Mouse (Mus musculus) G1E (cell line): Measurements from ENCODE around the gene Brsk2. TPM values are rescaled to one million over a fixed set of nuclear protein-coding genes. Genes with fewer than 3 reads are reported as not detected.
A peak's percentile ranks its signal among the peaks of the same experiment; 100 is the strongest.

Experiments used
- ATAC-seq: 2 replicates; pipeline ENCODE4 v1.8.0; 2016; ENCODE audit warnings: mild to moderate bottlenecking; ENCODE audit not compliant: insufficient number of reproducible peaks, poor library complexity, low FRiP score, severe bottlenecking; ENCODE audit errors: extremely low read depth
- DNase-seq: peaks from one replicate; pipeline ENCODE4 v3.0.0; 2012; ENCODE audit warnings: low spot score
- H3K27me3 ChIP-seq: 2 replicates; pipeline ENCODE4 v1.6.1; 2012; ENCODE audit warnings: mild to moderate bottlenecking, low read length, inconsistent platforms; ENCODE audit not compliant: insufficient read depth
- H3K36me3 ChIP-seq: replicated peaks from 2 replicates; pipeline ENCODE3; 2012; ENCODE audit warnings: mild to moderate bottlenecking, inconsistent platforms
- H3K4me1 ChIP-seq: 2 replicates; pipeline ENCODE4 v1.6.1; 2012; ENCODE audit warnings: low read depth, low read length, inconsistent platforms, mixed read lengths; ENCODE audit not compliant: insufficient read depth
- H3K4me3 ChIP-seq: 2 replicates; pipeline ENCODE4 v1.5.1; 2012; ENCODE audit warnings: low read depth, mild to moderate bottlenecking, inconsistent platforms, low read length, moderate library complexity, mixed read lengths
- H3K9me3 ChIP-seq: replicated peaks from 2 replicates; pipeline ENCODE4 v1.6.1; 2012; ENCODE audit warnings: inconsistent platforms
- CTCF ChIP-seq: IDR thresholded peaks from 2 replicates; pipeline ENCODE4 v1.5.1; 2012; ENCODE audit warnings: low read depth, low read length, inconsistent platforms, mixed read lengths
- GATA1 ChIP-seq: IDR thresholded peaks from 2 replicates; pipeline ENCODE4 v1.6.1; 2012; ENCODE audit warnings: borderline replicate concordance, low read length, inconsistent platforms, mixed read lengths
- GATA2 ChIP-seq: IDR thresholded peaks from 2 replicates; pipeline ENCODE4 v1.6.1; 2012; ENCODE audit warnings: low read depth, low read length, inconsistent platforms, borderline replicate concordance
- POLR2AphosphoS5 ChIP-seq: IDR thresholded peaks from 2 replicates; pipeline ENCODE4 v1.6.1; 2012; ENCODE audit warnings: low read depth, low read length, inconsistent platforms; ENCODE audit not compliant: insufficient replicate concordance
- TAL1 ChIP-seq: conservative IDR thresholded peaks from 2 replicates; pipeline ENCODE4 v1.6.1; 2012; ENCODE audit warnings: low read depth, low read length, inconsistent platforms, mixed read lengths
- polyA plus RNA-seq: library from polyadenylated mRNA; stranded (reverse); fragments of >175 nt; gene quantifications from 2 replicates; pipeline ENCODE4 v1.2.3, GENCODE M21; 2012
- total RNA-seq, 2 experiments: library from RNA; stranded (forward) in 1 of 2; stranded (reverse) in 1 of 2; fragments of 200-1000 nt in 1 of 2; fragments of >200 nt in 1 of 2; fragmentation: Nextera tagmentation in 1 of 2; gene quantifications; 2 replicates each; pipeline ENCODE4 v1.2.3; 2014 to 2017

Gene Brsk2
- total and polyA plus RNA-seq, 3 experiments = 0.05 TPM; not detected in 2

DNA sequence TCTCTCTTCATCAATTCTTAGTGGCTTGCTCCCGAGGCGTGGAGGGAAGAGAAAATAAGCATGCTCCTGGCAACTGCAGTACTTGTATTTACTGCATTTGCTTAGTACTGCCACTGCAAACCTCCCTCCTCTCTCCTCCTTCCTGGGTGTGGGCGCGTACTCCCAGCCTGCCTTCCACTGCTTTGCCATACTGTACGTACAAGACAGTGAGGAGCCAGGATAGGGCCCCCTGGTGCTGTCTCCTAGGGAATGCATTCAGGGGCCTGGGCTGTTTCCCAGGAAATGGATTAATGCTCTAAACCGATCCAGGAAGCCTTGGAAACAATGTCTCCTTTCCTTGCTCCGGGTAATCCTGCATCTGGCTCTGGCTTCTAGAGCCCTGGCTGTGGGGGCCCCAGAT is 3.6 kb upstream of the Brsk2 start:
- Histone ChIP-seq H3K4me1 (no peaks in the 10 kb centered on the region), H3K9me3 (peaks cover 15% of the 10 kb centered on the region), H3K4me3 (no peak overlapping the region), H3K36me3 (no peaks in the 10 kb centered on the region), H3K27me3 (peaks cover 3% of the 10 kb centered on the region; the same call in 1 of the 2 replicates)
- TF ChIP-seq POLR2AphosphoS5 (no peak), CTCF (no peak), GATA2 (no peak), TAL1 (no peak), GATA1 (no peak)
- DNase-seq (no peak), ATAC-seq (no peak)

DNA sequence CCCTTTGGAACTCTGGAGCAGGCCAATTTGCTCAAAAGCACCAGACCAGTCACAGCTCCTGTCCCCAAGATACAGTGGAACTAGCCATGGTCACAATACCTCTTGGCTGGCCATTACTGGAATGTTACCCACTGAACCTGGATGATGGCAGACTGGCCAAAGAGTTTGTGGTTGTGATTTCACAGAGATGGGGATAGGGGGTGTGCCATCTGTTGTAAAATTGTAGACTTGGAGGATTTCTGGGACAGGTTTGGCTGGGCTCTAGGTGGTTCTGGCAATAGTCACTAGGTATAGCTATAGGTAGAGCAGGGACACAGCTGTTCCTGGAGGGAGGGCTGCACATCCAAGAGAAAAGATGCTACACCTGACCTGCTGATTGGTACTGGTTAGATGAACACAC is 2.0 kb upstream of the Brsk2 start:
- no peaks in the 10 kb centered on the region for H3K36me3 ChIP-seq
- no peak for TF ChIP-seq GATA2
- no peak for TF ChIP-seq GATA1
- no peak for TF ChIP-seq POLR2AphosphoS5
- no peak for TF ChIP-seq CTCF
- TF ChIP-seq TAL1 = no peak

DNA sequence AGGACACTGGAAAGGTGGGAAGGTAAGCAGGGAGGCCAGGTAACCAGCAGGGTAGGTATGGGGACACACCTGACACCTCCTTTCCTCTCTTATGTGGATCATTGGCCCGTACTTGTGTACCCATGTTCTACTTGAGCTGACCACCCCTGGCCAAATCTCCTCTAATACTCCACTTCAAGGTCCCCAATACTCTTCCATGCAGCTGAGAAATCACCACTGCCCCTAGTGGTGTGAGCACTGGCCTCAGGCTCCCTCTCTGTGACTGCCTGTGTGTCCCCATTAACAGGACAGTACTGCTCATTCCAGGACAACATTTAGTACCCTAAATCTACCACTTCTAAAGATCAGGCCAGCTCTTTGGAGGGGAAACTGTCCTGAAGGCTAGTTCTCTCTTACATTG is 1.5 kb upstream of the Brsk2 start:
- TF ChIP-seq POLR2AphosphoS5 = no peak
- TF ChIP-seq GATA2 = no peak
- no peak for TF ChIP-seq TAL1
- no peak for TF ChIP-seq CTCF
- no peak for TF ChIP-seq GATA1
- ATAC-seq (no peak), DNase-seq (no peak)
- no peak overlapping the region for H3K4me3 ChIP-seq
- H3K9me3 ChIP-seq = peaks cover 15% of the 10 kb centered on the region
- H3K36me3 ChIP-seq = no peaks in the 10 kb centered on the region
- H3K4me1 ChIP-seq = no peaks in the 10 kb centered on the region
- H3K27me3 ChIP-seq = peaks cover 3% of the 10 kb centered on the region; the same call in 1 of the 2 replicates

More for the DNA sequence above, 2.0 kb upstream of the Brsk2 start:
- H3K9me3 ChIP-seq = peaks cover 15% of the 10 kb centered on the region
- no peaks in the 10 kb centered on the region for H3K4me1 ChIP-seq
- no peak overlapping the region for H3K4me3 ChIP-seq
- DNase-seq = no peak
- peaks cover 3% of the 10 kb centered on the region; the same call in 1 of the 2 replicates for H3K27me3 ChIP-seq
- no peak for ATAC-seq

DNA sequence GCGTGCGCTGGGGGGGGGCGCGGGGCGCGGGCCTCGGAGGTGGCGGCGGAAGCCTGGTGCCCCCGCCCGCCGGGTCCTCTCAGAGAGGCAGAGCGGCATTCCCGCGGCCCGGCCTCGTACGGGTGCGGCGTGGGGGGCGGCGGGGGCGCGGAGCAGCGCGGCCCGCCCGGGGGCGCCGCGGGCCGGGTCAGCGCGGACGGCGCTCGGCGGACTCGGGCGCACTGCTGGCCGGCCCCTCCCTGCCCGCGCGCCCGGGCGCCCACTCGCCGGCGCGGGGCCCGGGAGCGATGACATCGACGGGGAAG is 200 bp downstream of the Brsk2 start:
- Histone ChIP-seq H3K4me3 (no peak overlapping the region), H3K27me3 (peaks cover 3% of the 10 kb centered on the region; the same call in 1 of the 2 replicates)
- no peak for ATAC-seq

DNA sequence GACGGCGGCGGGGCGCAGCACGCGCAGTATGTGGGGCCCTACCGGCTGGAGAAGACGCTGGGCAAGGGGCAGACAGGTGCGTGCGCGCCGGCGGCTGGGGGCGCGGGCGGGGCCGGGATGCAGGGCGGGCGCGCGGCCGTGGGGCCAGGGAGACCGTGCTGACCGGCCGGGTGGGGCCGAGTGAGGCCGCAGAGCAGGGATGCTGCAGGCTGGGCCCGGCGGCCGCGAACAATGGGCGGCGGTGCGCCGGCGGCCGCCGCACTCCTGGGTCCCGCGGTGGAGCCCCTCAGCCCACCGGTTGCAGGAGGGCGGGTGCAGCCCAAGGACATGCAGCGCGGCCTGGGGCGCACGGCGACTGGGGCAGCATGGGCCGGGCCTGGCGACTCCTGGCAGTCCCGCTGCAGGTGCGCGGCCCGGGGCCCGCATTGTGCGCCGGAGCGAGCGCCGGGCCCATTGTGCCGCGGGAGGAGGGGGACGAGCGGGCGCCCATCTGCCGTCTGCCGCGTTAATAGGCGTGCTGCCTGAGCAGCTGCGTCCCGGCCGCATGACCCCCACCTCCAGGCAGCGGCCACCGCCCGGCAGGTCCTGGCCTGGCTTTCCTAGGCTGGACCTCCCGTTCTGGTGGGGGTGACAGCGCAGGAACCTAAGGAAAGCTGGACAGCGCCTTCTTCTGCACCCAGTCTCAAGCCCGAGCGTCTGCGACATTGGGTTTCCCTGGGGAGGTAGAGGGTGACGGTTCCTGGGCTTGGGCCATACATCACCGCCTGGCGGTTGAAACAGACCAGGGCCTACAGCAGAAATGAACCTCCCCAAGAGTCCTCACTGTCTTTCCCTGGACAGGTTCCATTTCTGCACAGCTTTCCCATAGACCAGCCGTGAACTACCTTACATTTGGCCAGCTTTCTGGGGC is 808 bp downstream of the Brsk2 start:
- no peak for TF ChIP-seq CTCF
- no peak for TF ChIP-seq POLR2AphosphoS5
- no peak for TF ChIP-seq GATA2
- no peak for TF ChIP-seq GATA1
- TF ChIP-seq TAL1 = no peak
- H3K4me3 ChIP-seq = 0 out of 2 replicates have a peak overlapping the region, but pooled peaks have one; percentile 9
- H3K9me3 ChIP-seq = peaks cover 15% of the 10 kb centered on the region
- peaks cover 3% of the 10 kb centered on the region for H3K27me3 ChIP-seq
- H3K4me1 ChIP-seq = no peaks in the 10 kb centered on the region
- H3K36me3 ChIP-seq = no peaks in the 10 kb centered on the region
- no peak for ATAC-seq
- no peak for DNase-seq

More for the DNA sequence above, 200 bp downstream of the Brsk2 start:
- no peak for TF ChIP-seq GATA1
- TF ChIP-seq POLR2AphosphoS5 = no peak
- TF ChIP-seq CTCF = no peak
- TF ChIP-seq TAL1 = no peak
- TF ChIP-seq GATA2 = no peak
- Histone ChIP-seq H3K36me3 (no peaks in the 10 kb centered on the region), H3K9me3 (peaks cover 15% of the 10 kb centered on the region), H3K4me1 (no peaks in the 10 kb centered on the region)
- DNase-seq = no peak

DNA sequence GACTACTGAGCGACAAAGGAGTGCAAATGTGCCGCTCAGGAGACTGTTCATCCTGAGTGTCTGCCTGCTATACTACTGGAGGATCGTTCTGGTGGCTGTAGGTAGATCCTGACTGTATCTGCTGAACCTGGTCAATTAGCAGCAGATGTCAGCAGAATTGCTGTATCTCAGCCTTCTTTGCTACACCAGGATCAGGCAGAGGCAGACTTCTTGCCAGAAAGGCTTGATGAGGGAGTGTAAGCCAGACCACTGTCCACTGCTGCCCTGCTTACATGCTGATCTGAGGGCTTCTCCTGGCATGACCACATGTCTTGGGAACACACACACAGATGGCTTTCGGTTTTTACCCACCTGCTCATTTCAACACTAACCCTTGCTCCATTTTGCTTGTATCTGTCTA is 2.3 kb downstream of the Brsk2 start:
- Histone ChIP-seq H3K4me1 (no peaks in the 10 kb centered on the region), H3K9me3 (peaks cover 15% of the 10 kb centered on the region), H3K27me3 (peaks cover 5% of the 10 kb centered on the region; the same call in 1 of the 2 replicates), H3K4me3 (no peak overlapping the region), H3K36me3 (no peaks in the 10 kb centered on the region)
- ATAC-seq (no peak), DNase-seq (no peak)
- no peak for TF ChIP-seq GATA1
- TF ChIP-seq TAL1 = no peak
- TF ChIP-seq GATA2 = no peak
- no peak for TF ChIP-seq CTCF
- TF ChIP-seq POLR2AphosphoS5 = no peak
